Mouse (Mus musculus): ENCODE data around the gene Nr6a1. TPM values are rescaled to one million over a fixed set of nuclear protein-coding genes. Genes with fewer than 3 reads are reported as not detected.

The Nr6a1 gene
- polyA plus RNA-seq, 1 experiment = 5.3 TPM

GRCm38 (mm10) chr2:38937396-38937795 lies 9.9 kb upstream of the Nr6a1 start:
- DNase-seq (ENCODE audit: low spot score) = no peak

GRCm38 (mm10) chr2:38936721-38937378 lies 9.4 kb upstream of the Nr6a1 start:
- no peak for DNase-seq (ENCODE audit: low spot score)

DNA sequence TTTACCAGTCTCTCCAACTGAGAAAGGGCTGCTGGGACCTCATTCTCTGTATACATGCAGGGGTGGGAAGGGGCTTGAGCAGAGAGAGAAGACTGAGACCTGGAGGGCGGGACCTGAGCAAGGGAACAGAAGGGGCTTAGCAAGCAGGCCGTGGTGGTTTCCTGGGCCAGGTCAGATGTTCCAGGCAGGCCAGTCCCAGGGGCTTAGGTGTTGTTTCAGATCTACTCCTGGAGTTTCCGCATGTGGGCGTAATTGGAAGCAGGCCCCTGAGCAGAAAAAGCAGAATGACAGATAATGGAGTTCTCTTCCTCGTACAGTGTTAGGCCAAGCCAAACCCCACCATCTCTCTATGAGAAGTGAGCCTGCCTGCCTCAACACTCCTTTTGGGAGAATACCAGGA lies 7.4 kb upstream of the Nr6a1 start:
- DNase-seq (ENCODE audit: low spot score) = no peak

GRCm38 (mm10) chr2:38933931-38934330 lies 6.4 kb upstream of the Nr6a1 start:
- DNase-seq (ENCODE audit: low spot score) = no peak

- peak; percentile 72 for DNase-seq (ENCODE audit: low spot score)
Measured at GRCm38 (mm10) chr2:38931851-38932667, 4.6 kb upstream of the Nr6a1 start, which contains the start of gene Olfml2a. Olfml2a (plus strand) TSS chr2:38931978.

DNA sequence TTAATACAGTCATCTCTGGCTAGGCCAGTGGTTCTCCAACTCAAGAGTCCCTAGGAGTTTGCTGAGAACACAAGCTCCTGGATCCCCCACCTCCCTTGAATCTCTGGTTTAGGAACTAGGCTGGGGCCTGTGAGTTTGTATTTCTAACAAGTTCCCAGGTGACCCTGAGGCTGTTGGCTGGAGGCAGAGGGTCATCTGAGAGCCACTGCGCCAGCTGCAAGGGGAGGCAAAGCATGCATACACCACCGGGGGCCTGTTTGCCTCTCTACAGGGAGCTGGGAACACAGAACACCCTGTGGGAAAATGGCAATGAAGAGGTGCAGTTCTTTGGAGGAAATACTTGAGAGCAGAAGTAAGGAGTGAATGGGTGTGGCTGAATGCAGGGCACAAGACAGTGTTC lies 2.8 kb upstream of the Nr6a1 start:
- DNase-seq (ENCODE audit: low spot score) = no peak

GRCm38 (mm10) chr2:38926145-38926891 lies 1.2 kb downstream of the Nr6a1 start:
- peak; percentile 86 for DNase-seq (ENCODE audit: low spot score)

DNA sequence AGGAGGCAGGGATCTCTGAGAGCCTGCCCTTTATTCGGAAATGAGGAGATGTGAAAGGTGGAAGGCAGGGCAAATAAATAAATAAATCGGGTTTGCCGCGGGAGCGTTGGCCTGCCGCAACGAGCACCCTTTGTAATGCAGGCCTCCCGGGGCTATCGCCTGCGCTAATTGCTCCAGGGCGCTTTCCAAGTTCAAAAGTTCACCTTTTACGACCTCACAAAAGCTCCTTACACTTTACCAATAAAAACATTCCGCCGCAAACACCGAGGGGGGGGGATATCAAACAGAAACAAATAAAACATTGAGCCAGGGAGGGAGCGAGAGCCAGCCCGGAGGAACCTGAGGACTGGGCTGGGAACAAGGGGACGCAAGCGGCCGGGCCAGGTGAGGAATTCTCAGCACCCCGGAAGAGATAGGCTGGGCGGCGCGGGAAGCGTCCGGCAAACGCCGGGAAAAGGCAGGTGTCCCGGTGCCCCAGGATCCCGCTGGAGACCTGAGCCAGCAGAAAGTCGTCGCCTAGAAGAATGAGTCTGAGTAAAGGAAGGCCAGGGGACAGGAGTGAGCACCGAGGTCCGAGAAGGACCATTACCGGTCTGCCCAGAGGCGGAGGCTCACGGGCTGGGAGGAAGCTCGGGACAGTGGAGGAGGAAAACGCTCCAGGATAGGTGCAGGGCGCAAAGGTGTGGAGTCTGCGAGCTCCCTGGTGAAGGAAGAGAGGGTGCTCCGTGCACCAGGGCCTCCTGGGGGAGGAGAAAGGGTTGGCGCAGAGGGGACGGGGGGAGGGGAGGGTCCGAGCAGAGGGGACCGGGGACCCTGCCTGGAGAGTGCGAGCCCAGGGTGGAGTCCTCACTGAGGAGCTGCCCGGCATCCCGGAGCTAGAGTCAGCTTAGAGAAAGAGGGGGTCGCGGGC lies 2.1 kb downstream of the Nr6a1 start:
- peak; percentile 39 for DNase-seq (ENCODE audit: low spot score)

- DNase-seq (ENCODE audit: low spot score) = no peak
Measured at GRCm38 (mm10) chr2:38924571-38924970, 2.9 kb downstream of the Nr6a1 start.

- DNase-seq (ENCODE audit: low spot score) = no peak
Measured at GRCm38 (mm10) chr2:38923911-38924310, 3.6 kb downstream of the Nr6a1 start.

GRCm38 (mm10) chr2:38923471-38923870 lies 4.0 kb downstream of the Nr6a1 start:
- no peak for DNase-seq (ENCODE audit: low spot score)

GRCm38 (mm10) chr2:38921374-38921773 lies 6.1 kb downstream of the Nr6a1 start:
- DNase-seq (ENCODE audit: low spot score) = no peak

GRCm38 (mm10) chr2:38916947-38917691 lies 10.4 kb downstream of the Nr6a1 start:
- DNase-seq (ENCODE audit: low spot score) = no peak

DNA sequence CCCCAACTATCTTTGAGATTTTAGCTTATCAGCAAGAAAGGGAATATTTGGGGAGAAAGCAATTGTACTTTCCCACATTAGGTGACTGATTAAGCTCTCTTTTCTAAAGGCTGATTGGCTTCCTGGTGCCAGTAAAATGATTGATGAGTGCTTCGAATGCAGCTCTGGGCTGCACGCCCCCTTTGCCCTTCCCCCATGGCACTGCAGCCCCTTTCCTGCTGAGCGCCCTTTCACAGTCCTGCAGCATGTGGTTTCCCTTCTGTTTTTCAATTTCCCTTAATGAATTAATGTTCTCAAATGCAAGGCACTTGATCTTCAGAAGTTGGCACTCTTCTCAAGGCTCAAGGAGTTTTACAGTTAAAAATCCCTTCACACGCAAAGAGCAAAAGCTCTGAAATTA lies 12.5 kb downstream of the Nr6a1 start:
- DNase-seq (ENCODE audit: low spot score) = no peak

DNA sequence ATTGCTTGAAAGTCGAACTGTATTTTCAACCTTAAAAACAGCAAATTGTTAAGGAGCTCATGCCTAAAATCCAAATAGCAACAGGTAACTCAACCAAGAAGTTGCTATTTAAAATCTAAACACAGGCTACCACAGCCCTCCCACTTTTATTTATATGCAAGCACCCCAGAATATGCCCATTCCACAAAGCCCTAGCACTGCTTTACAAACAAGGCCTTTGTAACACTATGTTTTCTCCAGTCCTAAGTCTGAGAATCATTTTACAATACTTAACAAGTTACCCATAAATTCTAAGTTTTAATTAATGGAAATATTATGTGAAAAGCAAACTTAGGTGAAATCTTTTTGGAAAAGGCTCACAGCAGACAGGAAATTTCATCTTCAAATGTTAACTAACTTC lies 13.0 kb downstream of the Nr6a1 start:
- DNase-seq (ENCODE audit: low spot score) = no peak

DNA sequence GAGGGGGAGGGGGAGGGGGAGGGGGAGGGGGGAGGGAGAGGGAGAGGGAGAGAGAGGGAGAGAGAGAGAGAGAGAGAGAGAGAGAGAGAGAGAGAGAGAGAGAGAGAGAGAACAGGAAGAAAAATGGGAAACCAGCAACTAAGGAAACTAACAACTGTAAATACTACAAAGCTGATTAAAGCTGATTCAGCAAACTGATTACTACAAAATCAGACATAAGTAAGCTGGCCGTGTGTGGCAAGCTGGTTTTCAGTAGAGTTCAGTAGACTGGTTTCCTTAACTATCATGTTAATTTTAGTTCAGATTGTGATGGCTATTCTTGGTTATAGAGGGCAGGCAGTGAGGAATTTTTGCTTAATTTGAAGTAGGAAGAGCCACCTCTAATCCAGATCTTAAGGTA lies 18.9 kb downstream of the Nr6a1 start:
- no peak for DNase-seq (ENCODE audit: low spot score)

- DNase-seq (ENCODE audit: low spot score) = no peak
Measured at GRCm38 (mm10) chr2:38906097-38906496, 21.4 kb downstream of the Nr6a1 start.

DNA sequence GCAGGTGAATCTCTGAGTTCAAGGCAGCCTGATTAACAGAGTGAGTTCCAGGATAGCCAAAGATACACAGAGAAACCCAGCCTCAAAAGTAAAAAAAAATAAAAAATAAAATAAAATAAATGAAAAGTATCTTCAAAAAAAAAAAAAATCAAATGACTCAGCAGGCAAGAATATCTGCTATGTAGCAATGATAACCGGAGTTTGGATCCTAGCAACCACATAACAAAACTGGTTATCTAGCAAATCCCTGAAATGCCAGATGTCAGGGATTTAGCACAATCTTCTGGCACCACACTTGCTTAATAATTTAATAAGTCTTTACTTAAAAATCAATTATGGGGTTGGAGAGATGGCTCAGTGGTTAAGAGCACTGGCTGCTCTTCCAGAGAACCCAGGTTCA lies 23.2 kb downstream of the Nr6a1 start:
- no peak for DNase-seq (ENCODE audit: low spot score)

- DNase-seq (ENCODE audit: low spot score) = no peak
Measured at GRCm38 (mm10) chr2:38902866-38903265, 24.6 kb downstream of the Nr6a1 start.

DNA sequence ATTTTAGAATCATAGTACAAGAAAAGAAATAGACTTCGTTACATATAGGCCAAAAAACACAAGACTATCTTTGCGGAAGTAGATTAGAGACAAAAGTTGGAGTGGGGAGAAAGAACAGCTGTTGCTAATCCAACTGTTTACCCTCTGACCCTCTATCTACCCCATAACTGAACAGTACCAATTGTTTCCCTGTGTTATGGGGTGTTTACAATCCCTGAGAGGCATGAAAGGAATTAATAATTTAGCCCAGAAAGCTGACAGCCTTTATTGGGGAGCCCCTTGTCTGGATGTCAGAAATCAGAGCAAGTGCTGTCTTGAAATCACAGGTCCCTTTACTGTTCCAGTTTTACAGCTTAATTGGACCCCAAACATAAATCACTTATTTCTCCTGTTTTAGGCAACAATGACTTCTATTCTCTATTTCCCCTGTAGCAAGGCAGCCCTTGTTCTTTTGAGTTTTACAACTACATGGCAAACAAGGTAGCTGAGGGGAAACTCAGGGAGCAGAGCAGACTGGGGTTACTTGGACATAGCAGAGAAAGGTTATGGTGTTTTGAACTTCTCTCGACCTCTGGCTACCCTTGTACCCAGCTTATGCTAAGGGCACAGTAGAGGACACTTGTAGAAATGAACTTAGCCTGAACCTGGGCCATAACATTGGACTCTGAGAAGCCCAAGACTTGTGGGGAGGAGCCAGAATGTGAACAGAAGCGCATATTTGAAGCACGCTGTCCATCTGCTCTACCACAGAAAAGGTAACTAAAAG lies 46.4 kb downstream of the Nr6a1 start:
- no peak for DNase-seq (ENCODE audit: low spot score)

Measured in urinary bladder, adult 2 months (tissue).